Comparison of ENCODE assay signal across 15 mouse cellular contexts in genomic region chr8:75136256-75136655, GRCm38 (mm10).
"Had no signal": no experiment of that assay in that cellular context is flagged by ENCODE, and none has a peak within 500 bp of the region (broad histone marks: within the 10 kb centered on the region; RNA-seq: fewer than 3 reads in every experiment).

No protein-coding gene starts in this region.

- ATAC-seq: intestine, embryonic 16.5 days; midbrain, embryonic 13.5 days had no signal

- H3K4me3 ChIP-seq: kidney, embryonic 15.5 days; limb, embryonic 13.5 days; midbrain, embryonic 13.5 days; myocyte; neural tube, embryonic 12.5 days; stomach, embryonic 15.5 days had no signal

- H3K27me3 ChIP-seq: kidney, embryonic 15.5 days; limb, embryonic 13.5 days; midbrain, embryonic 13.5 days; neural tube, embryonic 12.5 days; stomach, embryonic 15.5 days had no signal

- H3K27ac ChIP-seq: kidney, embryonic 15.5 days; limb, embryonic 13.5 days; neural tube, embryonic 12.5 days had no signal

- H3K9ac ChIP-seq: kidney, embryonic 15.5 days; limb, embryonic 13.5 days; midbrain, embryonic 13.5 days; neural tube, embryonic 12.5 days; stomach, embryonic 15.5 days had no signal

- H3K4me2 ChIP-seq: kidney, embryonic 15.5 days; limb, embryonic 13.5 days; midbrain, embryonic 13.5 days; neural tube, embryonic 12.5 days; stomach, embryonic 15.5 days had no signal

- H3K36me3 ChIP-seq: kidney, embryonic 15.5 days; limb, embryonic 13.5 days; midbrain, embryonic 13.5 days; neural tube, embryonic 12.5 days; stomach, embryonic 15.5 days had no signal

- DNase-seq: kidney, adult 2 months; left cerebral cortex, postnatal 4 days; lung, adult 18-20 months; retina, postnatal 1 day; right cerebral cortex, postnatal 4 days; spleen, adult 18-20 months; thymus, adult 2 months; thymus, postnatal 36 days had no signal

- H3K9me3 ChIP-seq: kidney, embryonic 15.5 days; limb, embryonic 13.5 days; midbrain, embryonic 13.5 days; neural tube, embryonic 12.5 days; stomach, embryonic 15.5 days had no signal

- H3K4me1 ChIP-seq: limb, embryonic 13.5 days; midbrain, embryonic 13.5 days had no signal
